Mouse (Mus musculus): ENCODE measurements at regions not wholly inside any gene's neighbourhood (a gene's known extent, or its start where the extent isn't known, plus 50 kb on each side); places are given as distances from the start of the nearest gene placed in this dataset.

GRCm38 (mm10) chr14:76877306-76877705, 159.3 kb upstream of the Ccdc122 start:
- H3K9me3 ChIP-seq = no peaks in the 10 kb centered on the region
- no peak overlapping the region for H3K4me2 ChIP-seq (replicated peaks)
- WGBS = 82% methylated on average over 5 of the region's 5 CpGs
- peaks cover 28% of the 10 kb centered on the region for H3K27me3 ChIP-seq
- peaks cover 20% of the 10 kb centered on the region for H3K4me1 ChIP-seq
- ATAC-seq (ENCODE audit: low FRiP score, low read depth) = no peak
- H3K27ac ChIP-seq (replicated peaks) = no peak overlapping the region
- H3K36me3 ChIP-seq = no peaks in the 10 kb centered on the region
- no peak overlapping the region for H3K4me3 ChIP-seq
- no peak overlapping the region for H3K9ac ChIP-seq (replicated peaks)

- WGBS = 54% methylated on average over 7 of the region's 7 CpGs
- Histone ChIP-seq H3K4me2 (replicated peaks) (no peak overlapping the region), H3K27ac (replicated peaks) (no peak overlapping the region), H3K9me3 (no peaks in the 10 kb centered on the region), H3K36me3 (no peaks in the 10 kb centered on the region), H3K27me3 (peaks cover 20% of the 10 kb centered on the region), H3K4me1 (peaks cover 17% of the 10 kb centered on the region), H3K4me3 (no peak overlapping the region), H3K9ac (replicated peaks) (no peak overlapping the region)
- ATAC-seq (ENCODE audit: low FRiP score, low read depth) = no peak
Observed at GRCm38 (mm10) chr14:76876015-76876414, 160.6 kb upstream of the Ccdc122 start.

- H3K9me3 ChIP-seq = no peaks in the 10 kb centered on the region
- no peak overlapping the region for H3K4me2 ChIP-seq (replicated peaks)
- ATAC-seq (ENCODE audit: low FRiP score, low read depth) = no peak
- no peaks in the 10 kb centered on the region for H3K36me3 ChIP-seq
- H3K4me1 ChIP-seq = peaks cover 17% of the 10 kb centered on the region
- no peak overlapping the region for H3K9ac ChIP-seq (replicated peaks)
- H3K4me3 ChIP-seq = no peak overlapping the region
- 46% methylated on average over 8 of the region's 8 CpGs for WGBS
- peaks cover 13% of the 10 kb centered on the region for H3K27me3 ChIP-seq
- peak overlapping the region; percentile 63; the same call in 1 of the 2 replicates for H3K27ac ChIP-seq (replicated peaks)
Observed at GRCm38 (mm10) chr14:76875266-76875900, 161.2 kb upstream of the Ccdc122 start.

GRCm38 (mm10) chr14:76874542-76875265, 161.9 kb upstream of the Ccdc122 start:
- 38% methylated on average over 8 of the region's 8 CpGs for WGBS
- Histone ChIP-seq H3K4me3 (no peak overlapping the region), H3K27me3 (peaks cover 9% of the 10 kb centered on the region; the same call in 1 of the 2 replicates), H3K4me1 (peaks cover 17% of the 10 kb centered on the region), H3K4me2 (replicated peaks) (no peak overlapping the region), H3K9me3 (no peaks in the 10 kb centered on the region), H3K36me3 (no peaks in the 10 kb centered on the region), H3K9ac (replicated peaks) (no peak overlapping the region), H3K27ac (replicated peaks) (peak overlapping the region; percentile 63)
- ATAC-seq (ENCODE audit: low FRiP score, low read depth) = peak; percentile 78

GRCm38 (mm10) chr14:76873684-76874083, 162.9 kb upstream of the Ccdc122 start:
- Histone ChIP-seq H3K4me1 (peaks cover 17% of the 10 kb centered on the region), H3K27me3 (peaks cover 5% of the 10 kb centered on the region; the same call in 1 of the 2 replicates), H3K9me3 (no peaks in the 10 kb centered on the region), H3K27ac (replicated peaks) (no peak overlapping the region; the same call in 1 of the 2 replicates), H3K4me2 (replicated peaks) (no peak overlapping the region), H3K4me3 (no peak overlapping the region), H3K9ac (replicated peaks) (no peak overlapping the region), H3K36me3 (no peaks in the 10 kb centered on the region)
- WGBS = 78% methylated on average over 5 of the region's 5 CpGs
- ATAC-seq (ENCODE audit: low FRiP score, low read depth) = no peak

GRCm38 (mm10) chr14:76872976-76873375, 163.6 kb upstream of the Ccdc122 start:
- no peak overlapping the region for H3K9ac ChIP-seq (replicated peaks)
- no peak overlapping the region for H3K4me2 ChIP-seq (replicated peaks)
- H3K27me3 ChIP-seq = peaks cover 5% of the 10 kb centered on the region; the same call in 1 of the 2 replicates
- no peak overlapping the region for H3K27ac ChIP-seq (replicated peaks)
- H3K9me3 ChIP-seq = no peaks in the 10 kb centered on the region
- H3K4me3 ChIP-seq = no peak overlapping the region
- no peak for ATAC-seq (ENCODE audit: low FRiP score, low read depth)
- 93% methylated on average over 6 of the region's 6 CpGs for WGBS
- H3K36me3 ChIP-seq = no peaks in the 10 kb centered on the region
- H3K4me1 ChIP-seq = peaks cover 17% of the 10 kb centered on the region

GRCm38 (mm10) chr14:76872510-76872909, 164.1 kb upstream of the Ccdc122 start:
- Histone ChIP-seq H3K4me2 (replicated peaks) (no peak overlapping the region), H3K9ac (replicated peaks) (no peak overlapping the region)
- 92% methylated on average over 7 of the region's 7 CpGs for WGBS

GRCm38 (mm10) chr14:76868831-76869230, 167.7 kb upstream of the Ccdc122 start:
- H3K27me3 ChIP-seq = no peaks in the 10 kb centered on the region
- H3K4me3 ChIP-seq = no peak overlapping the region
- H3K9ac ChIP-seq (replicated peaks) = no peak overlapping the region
- no peaks in the 10 kb centered on the region for H3K9me3 ChIP-seq
- no peak overlapping the region for H3K27ac ChIP-seq (replicated peaks)
- H3K4me1 ChIP-seq = 0 out of 2 replicates have a peak, but pooled peaks cover 3% of the 10 kb centered on the region
- 92% methylated on average over 3 of the region's 3 CpGs for WGBS
- H3K36me3 ChIP-seq = no peaks in the 10 kb centered on the region
- ATAC-seq (ENCODE audit: low FRiP score, low read depth) = no peak
- H3K4me2 ChIP-seq (replicated peaks) = no peak overlapping the region

More at GRCm38 (mm10) chr14:76872510-76872909, 164.1 kb upstream of the Ccdc122 start:
- no peak overlapping the region for H3K4me3 ChIP-seq
- H3K4me1 ChIP-seq = peaks cover 17% of the 10 kb centered on the region
- H3K36me3 ChIP-seq = no peaks in the 10 kb centered on the region
- no peak overlapping the region for H3K27ac ChIP-seq (replicated peaks)
- no peak for ATAC-seq (ENCODE audit: low FRiP score, low read depth)
- H3K27me3 ChIP-seq = peaks cover 5% of the 10 kb centered on the region; the same call in 1 of the 2 replicates
- no peaks in the 10 kb centered on the region for H3K9me3 ChIP-seq

- no peak overlapping the region for H3K9ac ChIP-seq (replicated peaks)
- H3K27me3 ChIP-seq = no peaks in the 10 kb centered on the region
- no peaks in the 10 kb centered on the region for H3K9me3 ChIP-seq
- no peak overlapping the region for H3K27ac ChIP-seq (replicated peaks)
- H3K4me3 ChIP-seq = no peak overlapping the region
- H3K36me3 ChIP-seq = no peaks in the 10 kb centered on the region
- H3K4me2 ChIP-seq (replicated peaks) = no peak overlapping the region
- ATAC-seq (ENCODE audit: low FRiP score, low read depth) = no peak
- no peaks in the 10 kb centered on the region for H3K4me1 ChIP-seq
- WGBS = 85% methylated on average over 5 of the region's 5 CpGs
Observed at GRCm38 (mm10) chr14:76868131-76868530, 168.4 kb upstream of the Ccdc122 start.

GRCm38 (mm10) chr14:76864664-76865063, 171.9 kb upstream of the Ccdc122 start:
- Histone ChIP-seq H3K36me3 (no peaks in the 10 kb centered on the region), H3K9ac (replicated peaks) (no peak overlapping the region), H3K27ac (replicated peaks) (no peak overlapping the region), H3K27me3 (no peaks in the 10 kb centered on the region), H3K4me1 (no peaks in the 10 kb centered on the region), H3K4me3 (no peak overlapping the region), H3K9me3 (no peaks in the 10 kb centered on the region), H3K4me2 (replicated peaks) (no peak overlapping the region)
- 50% methylated on average over 4 of the region's 4 CpGs for WGBS
- no peak for ATAC-seq (ENCODE audit: low FRiP score, low read depth)

GRCm38 (mm10) chr14:76863035-76863706, 173.4 kb upstream of the Ccdc122 start:
- ATAC-seq (ENCODE audit: low FRiP score, low read depth) = no peak
- H3K4me3 ChIP-seq = no peak overlapping the region

GRCm38 (mm10) chr14:76858396-76858795, 178.2 kb upstream of the Ccdc122 start:
- Histone ChIP-seq H3K27me3 (no peaks in the 10 kb centered on the region), H3K9ac (replicated peaks) (no peak overlapping the region), H3K4me2 (replicated peaks) (no peak overlapping the region), H3K4me3 (no peak overlapping the region), H3K27ac (replicated peaks) (no peak overlapping the region), H3K36me3 (no peaks in the 10 kb centered on the region), H3K9me3 (no peaks in the 10 kb centered on the region), H3K4me1 (no peaks in the 10 kb centered on the region)
- 83% methylated on average over 5 of the region's 5 CpGs for WGBS
- ATAC-seq (ENCODE audit: low FRiP score, low read depth) = no peak

More at GRCm38 (mm10) chr14:76863035-76863706, 173.4 kb upstream of the Ccdc122 start:
- H3K27me3 ChIP-seq = no peaks in the 10 kb centered on the region
- H3K27ac ChIP-seq (replicated peaks) = no peak overlapping the region
- no peaks in the 10 kb centered on the region for H3K4me1 ChIP-seq
- no peaks in the 10 kb centered on the region for H3K9me3 ChIP-seq
- H3K4me2 ChIP-seq (replicated peaks) = no peak overlapping the region
- H3K9ac ChIP-seq (replicated peaks) = no peak overlapping the region
- 86% methylated on average over 13 of the region's 13 CpGs for WGBS
- no peaks in the 10 kb centered on the region for H3K36me3 ChIP-seq

All from midbrain, embryonic 12.5 days (tissue).